Mouse (Mus musculus) lung, postnatal 0 days (tissue): ENCODE measurements around the gene Slc44a5. TPM values are rescaled to one million over a fixed set of nuclear protein-coding genes. Genes with fewer than 3 reads are reported as not detected.

Experiments used
- ATAC-seq: fragments of 200-750 bp; cut with Nextera tagmentation; 2 replicates; pipeline ENCODE4 v1.8.0; 2017; ENCODE audit warnings: moderate library complexity
- DNase-seq: peaks from one replicate; pipeline ENCODE4 v3.0.0-alpha.2; 2016; ENCODE audit warnings: low spot score
- H3K27ac ChIP-seq: fragments of 300-500 bp; sonication (generic); 2 replicates; pipeline ENCODE4 v1.5.1; 2014; ENCODE audit warnings: antibody characterized with exemption, mild to moderate bottlenecking, low read length, mixed read lengths
- H3K27me3 ChIP-seq: fragments of 300-500 bp; sonication (generic); replicated peaks from 2 replicates; pipeline ENCODE4 v1.6.1; 2014; ENCODE audit warnings: low read length, mixed read lengths; ENCODE audit not compliant: insufficient read depth
- H3K36me3 ChIP-seq: fragments of 300-500 bp; sonication (generic); 2 replicates; pipeline ENCODE4 v1.6.1; 2014; ENCODE audit warnings: low read length, mixed read lengths; ENCODE audit not compliant: insufficient read depth
- H3K4me1 ChIP-seq: fragments of 300-500 bp; sonication (generic); 2 replicates; pipeline ENCODE4 v1.6.1; 2014; ENCODE audit warnings: antibody characterized with exemption, low read depth, low read length, mixed read lengths; ENCODE audit not compliant: insufficient read depth
- H3K4me2 ChIP-seq: fragments of 300-500 bp; sonication (generic); replicated peaks from 2 replicates; pipeline ENCODE4 v1.6.1; 2014; ENCODE audit warnings: low read depth, mild to moderate bottlenecking, low read length, moderate library complexity, mixed read lengths
- H3K4me3 ChIP-seq: fragments of 300-500 bp; sonication (generic); 2 replicates; pipeline ENCODE4 v1.5.1; 2014; ENCODE audit warnings: low read depth, low read length
- H3K9ac ChIP-seq: fragments of 300-500 bp; sonication (generic); replicated peaks from 2 replicates; pipeline ENCODE4 v1.6.1; 2014; ENCODE audit warnings: low read depth, mild to moderate bottlenecking
- H3K9me3 ChIP-seq: fragments of 300-500 bp; sonication (generic); 2 replicates; pipeline ENCODE4 v1.6.1; 2016; ENCODE audit warnings: low read length, mixed read lengths
- CTCF ChIP-seq: IDR thresholded peaks from 2 replicates; pipeline ENCODE4 v1.5.1; 2016; ENCODE audit warnings: antibody characterized with exemption, mild to moderate bottlenecking
- EP300 ChIP-seq: IDR thresholded peaks from 2 replicates; pipeline ENCODE4 v1.6.1; 2016; ENCODE audit warnings: antibody characterized with exemption, mild to moderate bottlenecking, control low read depth
- WGBS: fragments of 180-500 bp; shearing (Covaris S2); extraction: QIAGEN DNeasy Blood & Tissue Kit; methylation state at CpG from one replicate; pipeline ENCODE4 v1.1.7; 2014; 5-methylcytosine and 5-hydroxymethylcytosine counted together
- polyA plus RNA-seq: library from polyadenylated mRNA; unstranded; fragments of >200 nt; fragmentation: Nextera tagmentation; extraction: Ambion mirVana; gene quantifications from 2 replicates; pipeline ENCODE4 v1.2.1, GENCODE M21; 2015

The Slc44a5 gene
- polyA plus RNA-seq, 1 experiment from 2014 or later, result 0.20 TPM

DNA sequence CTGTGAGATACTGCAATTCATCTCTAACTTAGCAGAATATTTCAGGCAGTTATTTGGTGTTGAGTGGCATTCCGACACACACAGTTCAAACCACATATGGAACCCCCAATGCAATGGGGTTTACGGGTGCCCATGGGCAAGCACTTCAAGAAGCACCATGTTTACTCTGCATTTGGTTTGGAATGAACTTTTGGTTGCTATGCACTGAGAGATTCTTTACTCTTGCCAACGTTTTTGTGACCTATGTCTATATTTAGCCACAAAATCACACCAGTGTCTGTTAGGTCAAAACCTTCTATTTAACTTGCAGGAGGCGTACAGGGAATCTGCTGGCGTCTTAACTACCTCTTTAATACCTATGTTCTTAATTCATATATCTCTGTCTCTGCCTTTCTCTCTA, 137.3 kb downstream of the Slc44a5 start:
- no peak overlapping the region for H3K4me3 ChIP-seq
- H3K27ac ChIP-seq, result no peak overlapping the region
- no peak overlapping the region for H3K9ac ChIP-seq
- DNase-seq (no peak), ATAC-seq (no peak)
- 56% methylated on average over 5 of the region's 5 CpGs for WGBS
- no peaks in the 10 kb centered on the region for H3K9me3 ChIP-seq
- TF ChIP-seq CTCF (no peak), EP300 (no peak)
- no peak overlapping the region for H3K4me2 ChIP-seq
- H3K4me1 ChIP-seq, result no peaks in the 10 kb centered on the region
- no peaks in the 10 kb centered on the region for H3K27me3 ChIP-seq
- H3K36me3 ChIP-seq, result no peaks in the 10 kb centered on the region

DNA sequence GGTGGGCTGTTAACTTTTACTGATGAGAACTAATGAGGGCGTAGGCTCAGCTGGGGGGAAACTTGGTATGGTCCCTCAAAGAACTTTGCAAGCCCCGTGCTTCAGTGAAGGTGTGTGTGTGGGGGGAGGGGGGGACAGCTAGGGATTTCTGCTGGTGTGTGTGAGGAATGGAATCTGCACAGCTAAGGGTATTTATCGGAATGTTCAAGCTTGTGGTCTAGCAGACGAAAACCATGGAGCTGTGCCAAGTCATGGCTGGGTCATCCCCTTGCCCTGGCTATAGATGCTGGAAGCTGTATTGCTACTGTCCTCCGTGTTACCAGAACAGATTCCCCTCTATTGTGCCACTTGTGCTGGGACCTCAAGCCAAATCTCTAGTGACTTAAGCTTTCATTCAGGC, 138.0 kb downstream of the Slc44a5 start:
- H3K27ac ChIP-seq, result no peak overlapping the region
- H3K4me1 ChIP-seq, result no peaks in the 10 kb centered on the region
- H3K36me3 ChIP-seq, result no peaks in the 10 kb centered on the region
- TF ChIP-seq EP300 (no peak), CTCF (no peak)
- WGBS, result 39% methylated on average over 5 of the region's 5 CpGs
- no peaks in the 10 kb centered on the region for H3K9me3 ChIP-seq
- H3K4me2 ChIP-seq, result no peak overlapping the region
- no peak overlapping the region for H3K9ac ChIP-seq
- H3K4me3 ChIP-seq, result no peak overlapping the region
- ATAC-seq (peak; percentile 33; the same call in 1 of the 2 replicates), DNase-seq (no peak)
- no peaks in the 10 kb centered on the region for H3K27me3 ChIP-seq

DNA sequence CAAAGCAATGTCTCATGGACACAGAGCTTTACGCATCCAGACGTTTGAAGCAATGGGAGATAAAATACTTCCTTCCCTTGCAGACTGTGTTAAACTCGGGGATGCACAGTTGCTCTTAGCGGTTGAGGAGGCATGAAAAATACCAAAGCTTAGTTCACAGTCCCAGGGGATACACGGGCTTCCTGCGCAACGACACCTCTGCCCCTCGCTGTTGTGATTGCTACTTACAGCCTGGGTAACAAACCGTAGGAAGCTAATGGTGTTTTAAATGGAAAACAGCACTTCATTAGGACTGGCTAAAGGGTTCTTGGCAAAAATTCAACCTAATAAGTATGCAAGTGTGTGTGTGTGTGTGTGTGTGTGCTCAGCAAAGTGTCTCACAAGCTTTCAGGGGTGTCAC, 141.8 kb downstream of the Slc44a5 start:
- Histone ChIP-seq H3K36me3 (no peaks in the 10 kb centered on the region), H3K9me3 (no peaks in the 10 kb centered on the region), H3K27me3 (no peaks in the 10 kb centered on the region), H3K4me1 (no peaks in the 10 kb centered on the region), H3K27ac (no peak overlapping the region), H3K9ac (no peak overlapping the region), H3K4me2 (no peak overlapping the region), H3K4me3 (no peak overlapping the region)
- 65% methylated on average over 9 of the region's 9 CpGs for WGBS
- DNase-seq, result no peak
- no peak for ATAC-seq
- TF ChIP-seq CTCF, result no peak
- no peak for TF ChIP-seq EP300

DNA sequence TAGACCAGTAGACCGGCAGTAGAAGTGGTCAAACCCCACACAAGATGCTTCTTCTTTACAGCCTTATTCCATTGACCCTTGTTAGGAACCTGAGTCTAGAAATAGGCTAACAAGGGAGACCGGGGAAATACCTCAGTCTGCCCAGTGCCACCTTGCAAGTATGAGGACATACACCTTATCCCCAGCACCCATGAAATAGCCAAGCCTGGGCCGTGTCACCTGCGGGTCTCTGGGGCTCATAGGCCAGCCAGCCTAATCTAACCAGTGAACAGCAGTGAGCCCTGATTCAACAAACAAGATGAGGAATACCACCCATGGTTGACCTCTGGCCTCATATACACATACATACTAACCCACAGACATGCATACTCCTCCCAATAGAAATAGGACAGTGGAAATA, 142.2 kb downstream of the Slc44a5 start:
- Histone ChIP-seq H3K4me1 (no peaks in the 10 kb centered on the region), H3K9me3 (no peaks in the 10 kb centered on the region), H3K9ac (no peak overlapping the region), H3K4me2 (no peak overlapping the region), H3K36me3 (no peaks in the 10 kb centered on the region), H3K4me3 (no peak overlapping the region), H3K27ac (no peak overlapping the region), H3K27me3 (no peaks in the 10 kb centered on the region)
- ATAC-seq (no peak), DNase-seq (no peak)
- TF ChIP-seq EP300 (no peak), CTCF (no peak)
- 87% methylated on average over 4 of the region's 4 CpGs for WGBS

DNA sequence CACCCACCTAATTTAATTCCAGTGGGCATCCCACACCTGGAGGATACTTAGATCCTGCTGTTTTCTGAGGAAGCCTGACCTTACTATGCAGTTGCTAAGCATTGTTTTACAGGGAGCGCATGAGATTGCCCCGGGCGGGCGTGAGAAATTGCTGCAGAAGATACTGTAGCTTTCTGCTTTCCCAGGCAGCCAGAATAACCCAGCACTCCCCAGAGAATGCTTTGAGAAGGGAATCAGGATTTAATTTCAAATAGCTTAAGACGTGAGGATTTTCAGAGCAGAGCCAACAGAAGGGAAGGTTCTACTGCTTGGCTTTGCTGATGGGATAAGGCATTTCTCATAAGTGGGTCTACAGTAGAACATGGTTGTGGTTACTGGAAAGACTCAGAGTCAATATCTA, 142.8 kb downstream of the Slc44a5 start:
- H3K9me3 ChIP-seq, result no peaks in the 10 kb centered on the region
- TF ChIP-seq EP300 (no peak), CTCF (no peak)
- H3K4me2 ChIP-seq, result no peak overlapping the region
- no peak overlapping the region for H3K27ac ChIP-seq
- H3K4me3 ChIP-seq, result no peak overlapping the region
- DNase-seq, result no peak
- 85% methylated on average over 5 of the region's 5 CpGs for WGBS
- no peak for ATAC-seq
- H3K4me1 ChIP-seq, result no peaks in the 10 kb centered on the region
- no peaks in the 10 kb centered on the region for H3K27me3 ChIP-seq
- H3K36me3 ChIP-seq, result no peaks in the 10 kb centered on the region
- no peak overlapping the region for H3K9ac ChIP-seq

DNA sequence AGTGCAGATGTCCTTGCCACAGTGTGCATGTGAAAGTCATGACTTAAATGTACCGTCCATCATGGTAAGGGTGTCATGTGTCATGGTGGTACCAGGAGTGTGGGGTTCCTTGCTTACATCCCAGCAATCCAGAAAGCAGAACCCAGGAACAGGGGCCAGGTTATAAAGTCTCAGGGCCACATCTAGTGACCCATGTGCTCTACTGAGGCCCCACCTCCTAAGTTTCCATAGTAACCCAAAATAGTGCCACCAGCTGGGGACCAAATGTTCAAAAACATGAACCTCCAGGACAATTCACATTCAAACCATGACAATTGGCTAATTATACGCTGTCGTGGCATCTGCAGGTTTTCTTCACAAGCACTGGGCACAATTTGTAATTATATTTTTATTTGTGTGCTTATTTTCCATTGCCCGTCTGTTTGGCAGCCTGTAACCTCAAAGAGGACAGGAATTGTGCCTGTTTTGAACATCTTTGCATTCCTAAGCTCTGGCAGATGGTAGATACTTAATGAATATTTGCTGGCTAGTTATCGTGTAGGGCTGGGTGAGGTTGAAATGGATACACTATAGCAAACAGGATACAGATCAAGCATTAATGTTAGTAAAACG, 145.9 kb downstream of the Slc44a5 start:
- H3K9ac ChIP-seq, result no peak overlapping the region
- H3K27me3 ChIP-seq, result no peaks in the 10 kb centered on the region
- no peak overlapping the region for H3K4me3 ChIP-seq
- ATAC-seq (no peak), DNase-seq (no peak)
- no peak overlapping the region for H3K27ac ChIP-seq
- no peaks in the 10 kb centered on the region for H3K9me3 ChIP-seq
- H3K4me2 ChIP-seq, result no peak overlapping the region
- 77% methylated on average over 6 of the region's 6 CpGs for WGBS
- TF ChIP-seq CTCF, result no peak
- H3K36me3 ChIP-seq, result no peaks in the 10 kb centered on the region
- no peaks in the 10 kb centered on the region for H3K4me1 ChIP-seq

DNA sequence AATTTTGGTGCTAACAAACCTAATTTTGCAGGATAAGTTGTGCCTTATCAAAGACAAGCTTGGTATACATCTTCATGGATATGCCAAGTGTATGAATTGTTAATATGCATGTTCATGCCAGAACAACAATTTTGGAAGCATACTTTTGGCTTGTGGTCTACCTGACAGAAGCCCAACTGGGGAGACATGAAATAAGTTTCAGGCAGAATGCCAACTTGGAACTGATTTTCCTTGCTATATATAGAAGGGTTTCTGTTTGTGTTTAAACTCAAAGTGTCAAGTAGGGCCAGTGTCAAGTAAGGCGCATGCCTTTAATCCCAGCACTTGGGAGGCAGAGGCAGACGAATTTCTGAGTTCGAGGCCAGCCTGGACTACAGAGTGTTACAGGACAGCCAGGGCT, 149.3 kb downstream of the Slc44a5 start:
- H3K9me3 ChIP-seq, result no peaks in the 10 kb centered on the region
- no peaks in the 10 kb centered on the region for H3K4me1 ChIP-seq
- DNase-seq, result no peak
- H3K36me3 ChIP-seq, result no peaks in the 10 kb centered on the region
- 68% methylated on average over 3 of the region's 3 CpGs for WGBS
- H3K27ac ChIP-seq, result no peak overlapping the region
- no peak overlapping the region for H3K9ac ChIP-seq
- no peak for ATAC-seq
- H3K4me3 ChIP-seq, result no peak overlapping the region
- no peak overlapping the region for H3K4me2 ChIP-seq
- no peaks in the 10 kb centered on the region for H3K27me3 ChIP-seq
- TF ChIP-seq CTCF (no peak), EP300 (no peak)
